Mouse (Mus musculus) MEL (cell line): ENCODE data around the gene Cmklr1. TPM values are rescaled to one million over a fixed set of nuclear protein-coding genes. Genes with fewer than 3 reads are reported as not detected.

ENCODE experiments used
- DNase-seq: peaks from one replicate; pipeline ENCODE4 v3.0.0; 2011; ENCODE audit warnings: low read depth, low spot score
- H3K27ac ChIP-seq: 2 replicates; pipeline ENCODE4 v1.5.1; 2012; ENCODE audit warnings: low read depth, mild to moderate bottlenecking, control low read depth, low read length, moderate library complexity; ENCODE audit not compliant: control insufficient read depth
- H3K27me3 ChIP-seq, 2 experiments: fragments of 150-350 bp in 1 of 2; sonication (generic) in 1 of 2; 2 replicates each; pipeline ENCODE4 v1.6.1; 2012; ENCODE audit warnings: low read length in 2 of 2, mild to moderate bottlenecking in 2 of 2, improper control_type of control experiment in 1 of 2, moderate library complexity in 1 of 2; ENCODE audit not compliant: insufficient read depth in 2 of 2, control insufficient read depth in 1 of 2
- H3K36me3 ChIP-seq, 2 experiments: 2 replicates each; pipeline ENCODE4 v1.6.1; 2012 to 2014; ENCODE audit warnings: low read length in 2 of 2, improper control_type of control experiment in 1 of 2, inconsistent platforms in 1 of 2, mild to moderate bottlenecking in 1 of 2; ENCODE audit not compliant: insufficient read depth in 2 of 2, control insufficient read depth in 1 of 2
- H3K4me1 ChIP-seq, 2 experiments: fragments of 150-350 bp in 1 of 2; sonication (generic) in 1 of 2; 2 replicates each; pipeline ENCODE4 v1.6.1; 2012; ENCODE audit warnings: low read length in 2 of 2, improper control_type of control experiment in 1 of 2, mild to moderate bottlenecking in 1 of 2; ENCODE audit not compliant: insufficient read depth in 2 of 2, control insufficient read depth in 1 of 2
- H3K4me3 ChIP-seq, 2 experiments: fragments of 150-350 bp in 1 of 2; sonication (generic) in 1 of 2; 2 replicates each; pipeline ENCODE4 v1.5.1; 2012; ENCODE audit warnings: low read depth in 2 of 2, low read length in 2 of 2, mild to moderate bottlenecking in 2 of 2, moderate library complexity in 2 of 2, control low read depth in 1 of 2, improper control_type of control experiment in 1 of 2; ENCODE audit not compliant: control insufficient read depth in 1 of 2, insufficient read depth in 1 of 2
- H3K79me2 ChIP-seq: 2 replicates; pipeline ENCODE4 v1.6.1; 2012; ENCODE audit warnings: mild to moderate bottlenecking, low read length, moderate library complexity; ENCODE audit not compliant: control insufficient read depth, poor library complexity, insufficient read depth
- H3K9ac ChIP-seq: 2 replicates; pipeline ENCODE4 v1.6.1; 2012; ENCODE audit warnings: low read depth, mild to moderate bottlenecking, control low read depth, low read length, moderate library complexity; ENCODE audit not compliant: control insufficient read depth, poor library complexity, severe bottlenecking
- H3K9me3 ChIP-seq: fragments of 150-350 bp; sonication (generic); replicated peaks from 2 replicates; pipeline ENCODE4 v1.6.1; 2012; ENCODE audit warnings: mild to moderate bottlenecking, low read length, improper control_type of control experiment, moderate library complexity; ENCODE audit not compliant: insufficient read depth
- BHLHE40 ChIP-seq: IDR thresholded peaks from 2 replicates; pipeline ENCODE4 v1.6.1; 2012; ENCODE audit warnings: low read depth, mild to moderate bottlenecking, inconsistent platforms, low read length, improper control_type of control experiment, borderline replicate concordance
- CHD1 ChIP-seq: IDR thresholded peaks from 2 replicates; pipeline ENCODE4 v1.6.1; 2012; ENCODE audit warnings: low read depth, mild to moderate bottlenecking, inconsistent platforms, low read length, improper control_type of control experiment
- E2F4 ChIP-seq: IDR thresholded peaks from 2 replicates; pipeline ENCODE4 v1.6.1; 2011; ENCODE audit warnings: low read depth, low read length, improper control_type of control experiment, borderline replicate concordance
- EP300 ChIP-seq, 2 experiments: IDR thresholded peaks; 2 replicates each; pipeline ENCODE4 v1.6.1; 2011; ENCODE audit warnings: improper control_type of control experiment in 2 of 2, low read length in 2 of 2, low read depth in 1 of 2, mild to moderate bottlenecking in 1 of 2
- KAT2A ChIP-seq: conservative IDR thresholded peaks from 2 replicates; pipeline ENCODE4 v1.6.1; 2012; ENCODE audit warnings: low read depth, low read length, improper control_type of control experiment, inconsistent platforms
- MEF2A ChIP-seq: IDR thresholded peaks from 2 replicates; pipeline ENCODE4 v1.6.1; 2014; ENCODE audit warnings: low read depth, mild to moderate bottlenecking, inconsistent platforms, low read length, improper control_type of control experiment; ENCODE audit not compliant: poor library complexity, insufficient replicate concordance, severe bottlenecking; ENCODE audit errors: extremely low read depth
- MXI1 ChIP-seq: IDR thresholded peaks from 2 replicates; pipeline ENCODE4 v1.6.1; 2011; ENCODE audit warnings: mild to moderate bottlenecking, low read depth, low read length, improper control_type of control experiment
- MYB ChIP-seq: IDR thresholded peaks from 2 replicates; pipeline ENCODE4 v1.6.1; 2011; ENCODE audit warnings: mild to moderate bottlenecking, low read depth, low read length, improper control_type of control experiment
- NELFE ChIP-seq: IDR thresholded peaks from 2 replicates; pipeline ENCODE4 v1.6.1; 2011; ENCODE audit warnings: low read depth, low read length, improper control_type of control experiment
- NRF1 ChIP-seq: IDR thresholded peaks from 2 replicates; pipeline ENCODE4 v1.6.1; 2014; ENCODE audit warnings: low read depth, mild to moderate bottlenecking, inconsistent platforms, low read length, improper control_type of control experiment, moderate library complexity; ENCODE audit not compliant: poor library complexity, insufficient read depth, severe bottlenecking
- POLR2A ChIP-seq, 2 experiments: IDR thresholded peaks; 2 replicates each; pipeline ENCODE4 v1.6.1; 2011 to 2012; ENCODE audit warnings: low read length in 2 of 2, mild to moderate bottlenecking in 2 of 2, control low read depth in 1 of 2, improper control_type of control experiment in 1 of 2, low read depth in 1 of 2, moderate library complexity in 1 of 2; ENCODE audit not compliant: control insufficient read depth in 1 of 2, insufficient read depth in 1 of 2, poor library complexity in 1 of 2
- POLR2AphosphoS2 ChIP-seq: IDR thresholded peaks from 2 replicates; pipeline ENCODE4 v1.6.1; 2011; ENCODE audit warnings: low read length, improper control_type of control experiment
- SMC3 ChIP-seq: IDR thresholded peaks from 2 replicates; pipeline ENCODE4 v1.6.1; 2011; ENCODE audit warnings: low read depth, low read length, improper control_type of control experiment
- TAL1 ChIP-seq: IDR thresholded peaks from 2 replicates; pipeline ENCODE4 v1.6.1; 2012; ENCODE audit warnings: mild to moderate bottlenecking, inconsistent platforms, low read length, moderate library complexity, mixed read lengths
- TCF12 ChIP-seq: IDR thresholded peaks from 2 replicates; pipeline ENCODE4 v1.6.1; 2014; ENCODE audit warnings: low read depth, mild to moderate bottlenecking, inconsistent platforms, low read length, improper control_type of control experiment, moderate library complexity
- UBTF ChIP-seq: IDR thresholded peaks from 2 replicates; pipeline ENCODE4 v1.6.1; 2012; ENCODE audit warnings: low read depth, mild to moderate bottlenecking, inconsistent platforms, low read length, improper control_type of control experiment, moderate library complexity, borderline replicate concordance; ENCODE audit not compliant: insufficient read depth
- ZC3H11A ChIP-seq: IDR thresholded peaks from 2 replicates; pipeline ENCODE4 v1.6.1; 2012; ENCODE audit warnings: low read depth, mild to moderate bottlenecking, inconsistent platforms, low read length, improper control_type of control experiment
- ZNF384 ChIP-seq: IDR thresholded peaks from 2 replicates; pipeline ENCODE4 v1.6.1; 2012; ENCODE audit warnings: low read depth, mild to moderate bottlenecking, inconsistent platforms, low read length, improper control_type of control experiment
- polyA plus RNA-seq, 2 experiments: library from polyadenylated mRNA; stranded (reverse) in 1 of 2; unstranded in 1 of 2; fragments of >175 nt in 1 of 2; fragments of >200 nt in 1 of 2; gene quantifications; 2 replicates each; pipeline versions ENCODE4 v1.2.1 to v1.2.4; 2012; ENCODE audit warnings: low replicate concordance in 2 of 2, low read depth in 1 of 2; ENCODE audit not compliant: insufficient read length in 2 of 2, insufficient read depth in 1 of 2, missing spikeins in 1 of 2
- total RNA-seq: library from RNA; depleted of rRNA; stranded (reverse); fragments of 300-350 nt; gene quantifications from 2 replicates; pipeline ENCODE4 v1.2.3, GENCODE M21; 2012

Gene Cmklr1
- total and polyA plus RNA-seq, 3 experiments: not detected

DNA sequence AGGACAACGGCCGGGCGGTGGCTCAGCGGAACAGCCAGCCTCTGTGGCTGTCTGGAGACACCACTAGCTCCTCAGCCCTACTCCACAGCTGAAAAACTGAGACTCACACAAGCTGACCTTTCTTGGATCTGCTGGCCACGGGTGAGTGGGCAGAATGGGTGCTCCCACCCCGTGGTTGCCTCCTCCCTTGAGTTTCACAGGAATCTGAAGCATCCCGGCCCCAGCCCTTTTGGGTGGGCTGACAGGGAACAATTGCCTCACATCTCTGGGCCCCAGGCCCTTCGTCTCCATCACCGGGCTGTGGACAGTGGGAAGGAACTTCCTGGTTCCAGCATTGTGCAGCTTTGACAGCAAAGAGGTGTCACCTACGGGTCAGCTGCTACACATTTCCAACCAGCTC, 20.1 kb downstream of the Cmklr1 start (continued):
- TF ChIP-seq EP300 (IDR thresholded peaks at IDR 0.05; ENCODE audit: low read depth in 1 of 2, low read length in 2 of 2): no peak

DNA sequence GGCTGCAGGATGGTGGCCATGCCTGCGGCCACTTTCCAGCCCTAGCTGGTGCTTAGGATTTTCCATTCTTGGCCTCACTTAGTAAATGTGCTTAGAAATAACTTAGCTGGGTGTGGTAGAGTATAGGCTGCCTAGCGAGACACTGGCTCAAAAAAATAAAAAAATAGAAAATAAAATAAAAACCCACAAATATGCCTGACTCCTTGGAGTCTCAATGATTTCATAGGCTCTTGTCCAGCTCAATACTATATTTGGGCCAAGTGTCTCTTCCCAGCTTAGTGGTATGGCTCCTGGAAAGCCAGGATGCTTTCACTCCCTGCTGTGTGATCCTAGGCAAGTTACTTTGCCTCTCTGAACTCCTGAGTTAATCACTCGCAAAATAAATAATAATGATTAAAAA, 21.0 kb downstream of the Cmklr1 start:
- H3K4me1 ChIP-seq: no peaks in the 10 kb centered on the region
- TF ChIP-seq MYB (no peak), KAT2A (no peak), UBTF (no peak), NRF1 (no peak), SMC3 (no peak), POLR2A (IDR thresholded peaks at IDR 0.05; ENCODE audit: control insufficient read depth in 1 of 2, insufficient read depth in 1 of 2, low read depth in 1 of 2, low read length in 2 of 2, poor library complexity in 1 of 2) (no peak), TAL1 (no peak)
- no peak overlapping the region for H3K4me3 ChIP-seq
- no peak overlapping the region for H3K9ac ChIP-seq
- H3K79me2 ChIP-seq: no peaks in the 10 kb centered on the region
- H3K9me3 ChIP-seq: no peaks in the 10 kb centered on the region
- H3K27me3 ChIP-seq: no peaks in the 10 kb centered on the region
- no peak overlapping the region for H3K27ac ChIP-seq
- no peak for DNase-seq
- H3K36me3 ChIP-seq: no peaks in the 10 kb centered on the region

- Histone ChIP-seq H3K79me2 (no peaks in the 10 kb centered on the region), H3K27me3 (no peaks in the 10 kb centered on the region)
- TF ChIP-seq TCF12 (no peak), EP300 (IDR thresholded peaks at IDR 0.05; ENCODE audit: low read depth in 1 of 2, low read length in 2 of 2) (no peak), CHD1 (no peak), TAL1 (no peak), BHLHE40 (no peak), MXI1 (no peak), ZNF384 (no peak), NELFE (no peak), UBTF (no peak), POLR2AphosphoS2 (no peak), MEF2A (no peak), E2F4 (no peak), ZC3H11A (no peak)
- TF ChIP-seq, all 39 proteins: peak for 0
- no peaks in the 10 kb centered on the region for H3K9me3 ChIP-seq
- no peak for DNase-seq
- no peak overlapping the region for H3K27ac ChIP-seq
- no peak overlapping the region for H3K9ac ChIP-seq
- H3K4me3 ChIP-seq: no peak overlapping the region
- H3K36me3 ChIP-seq: no peaks in the 10 kb centered on the region
- H3K4me1 ChIP-seq: no peaks in the 10 kb centered on the region
Measured at GRCm38 (mm10) chr5:113627820-113628437, 22.3 kb downstream of the Cmklr1 start.
